Mouse (Mus musculus): Measurements from ENCODE around the gene Itga1. TPM values are rescaled to one million over a fixed set of nuclear protein-coding genes. Genes with fewer than 3 reads are reported as not detected.
A peak's percentile ranks its signal among the peaks of the same experiment; 100 is the strongest.

Gene Itga1
- polyA plus RNA-seq, 1 experiment from 2014 or later, result 8.2 TPM

GRCm38 (mm10) chr13:114974484-114975042 lies 127.2 kb downstream of the Itga1 start:
- Histone ChIP-seq H3K4me1 (ENCODE audit: control insufficient read depth, insufficient read depth, low read length) (no peaks in the 10 kb centered on the region), H3K9me3 (ENCODE audit: control insufficient read depth, low read length) (no peaks in the 10 kb centered on the region), H3K27ac (replicated peaks; ENCODE audit: low read depth, low read length) (no peak overlapping the region), H3K4me2 (ENCODE audit: low read length) (no peak overlapping the region), H3K36me3 (ENCODE audit: control insufficient read depth, insufficient read depth, low read length) (no peaks in the 10 kb centered on the region), H3K4me3 (replicated peaks; ENCODE audit: low read depth, low read length) (no peak overlapping the region), H3K9ac (replicated peaks; ENCODE audit: low read length) (no peak overlapping the region), H3K27me3 (ENCODE audit: control insufficient read depth, insufficient read depth, low read length) (no peaks in the 10 kb centered on the region)
- no peak for DNase-seq
- 74% methylated on average over 6 of the region's 6 CpGs for WGBS
- no peak for ATAC-seq (ENCODE audit: low FRiP score, low TSS enrichment)

- WGBS, result 94% methylated on average over 3 of the region's 3 CpGs
- Histone ChIP-seq H3K4me3 (replicated peaks; ENCODE audit: low read depth, low read length) (no peak overlapping the region), H3K9me3 (ENCODE audit: control insufficient read depth, low read length) (no peaks in the 10 kb centered on the region), H3K27me3 (ENCODE audit: control insufficient read depth, insufficient read depth, low read length) (no peaks in the 10 kb centered on the region), H3K27ac (replicated peaks; ENCODE audit: low read depth, low read length) (no peak overlapping the region), H3K4me2 (ENCODE audit: low read length) (no peak overlapping the region), H3K36me3 (ENCODE audit: control insufficient read depth, insufficient read depth, low read length) (no peaks in the 10 kb centered on the region), H3K9ac (replicated peaks; ENCODE audit: low read length) (no peak overlapping the region), H3K4me1 (ENCODE audit: control insufficient read depth, insufficient read depth, low read length) (no peaks in the 10 kb centered on the region)
- DNase-seq, result no peak
- no peak for ATAC-seq (ENCODE audit: low FRiP score, low TSS enrichment)
Observed at GRCm38 (mm10) chr13:114971905-114972304, 129.9 kb downstream of the Itga1 start.

- no peaks in the 10 kb centered on the region for H3K4me1 ChIP-seq (ENCODE audit: control insufficient read depth, insufficient read depth, low read length)
- H3K27me3 ChIP-seq (ENCODE audit: control insufficient read depth, insufficient read depth, low read length), result no peaks in the 10 kb centered on the region
- ATAC-seq (ENCODE audit: low FRiP score, low TSS enrichment), result peak; percentile 87; the same call in 1 of the 2 replicates
- no peak overlapping the region for H3K4me2 ChIP-seq (ENCODE audit: low read length)
- WGBS, result 45% methylated on average over 2 of the region's 2 CpGs
- no peaks in the 10 kb centered on the region for H3K9me3 ChIP-seq (ENCODE audit: control insufficient read depth, low read length)
- no peaks in the 10 kb centered on the region for H3K36me3 ChIP-seq (ENCODE audit: control insufficient read depth, insufficient read depth, low read length)
- H3K9ac ChIP-seq (replicated peaks; ENCODE audit: low read length), result no peak overlapping the region
- DNase-seq, result peak; percentile 88
- H3K4me3 ChIP-seq (replicated peaks; ENCODE audit: low read depth, low read length), result no peak overlapping the region
- H3K27ac ChIP-seq (replicated peaks; ENCODE audit: low read depth, low read length), result no peak overlapping the region
Observed at GRCm38 (mm10) chr13:114964233-114964632, 137.5 kb downstream of the Itga1 start.

GRCm38 (mm10) chr13:114954516-114954915 lies 147.2 kb downstream of the Itga1 start:
- H3K36me3 ChIP-seq (ENCODE audit: control insufficient read depth, insufficient read depth, low read length), result no peaks in the 10 kb centered on the region
- H3K27me3 ChIP-seq (ENCODE audit: control insufficient read depth, insufficient read depth, low read length), result no peaks in the 10 kb centered on the region
- H3K9me3 ChIP-seq (ENCODE audit: control insufficient read depth, low read length), result no peaks in the 10 kb centered on the region
- no peak for ATAC-seq (ENCODE audit: low FRiP score, low TSS enrichment)
- H3K4me1 ChIP-seq (ENCODE audit: control insufficient read depth, insufficient read depth, low read length), result no peaks in the 10 kb centered on the region
- DNase-seq, result no peak
- H3K27ac ChIP-seq (replicated peaks; ENCODE audit: low read depth, low read length), result no peak overlapping the region
- H3K4me2 ChIP-seq (ENCODE audit: low read length), result no peak overlapping the region
- H3K9ac ChIP-seq (replicated peaks; ENCODE audit: low read length), result no peak overlapping the region
- no peak overlapping the region for H3K4me3 ChIP-seq (replicated peaks; ENCODE audit: low read depth, low read length)

GRCm38 (mm10) chr13:114933541-114933940 lies 168.2 kb downstream of the Itga1 start:
- DNase-seq (no peak), ATAC-seq (ENCODE audit: low FRiP score, low TSS enrichment) (no peak)
- Histone ChIP-seq H3K9ac (replicated peaks; ENCODE audit: low read length) (no peak overlapping the region), H3K36me3 (ENCODE audit: control insufficient read depth, insufficient read depth, low read length) (no peaks in the 10 kb centered on the region), H3K27ac (replicated peaks; ENCODE audit: low read depth, low read length) (no peak overlapping the region), H3K27me3 (ENCODE audit: control insufficient read depth, insufficient read depth, low read length) (peaks cover 33% of the 10 kb centered on the region), H3K4me3 (replicated peaks; ENCODE audit: low read depth, low read length) (no peak overlapping the region), H3K4me1 (ENCODE audit: control insufficient read depth, insufficient read depth, low read length) (peaks cover 5% of the 10 kb centered on the region; the same call in 1 of the 2 replicates), H3K9me3 (ENCODE audit: control insufficient read depth, low read length) (no peaks in the 10 kb centered on the region), H3K4me2 (ENCODE audit: low read length) (no peak overlapping the region)
- WGBS, result 92% methylated on average over 7 of the region's 7 CpGs

- Histone ChIP-seq H3K9ac (replicated peaks; ENCODE audit: low read length) (peak within 1 kb of the TSS; percentile 9; the same call in 1 of the 2 replicates), H3K9me3 (ENCODE audit: control insufficient read depth, low read length) (no peaks in the 10 kb centered on the region), H3K4me1 (ENCODE audit: control insufficient read depth, insufficient read depth, low read length) (peaks cover 5% of the 10 kb centered on the region; the same call in 1 of the 2 replicates), H3K36me3 (ENCODE audit: control insufficient read depth, insufficient read depth, low read length) (no peaks in the 10 kb centered on the region), H3K4me2 (ENCODE audit: low read length) (peak within 1 kb of the TSS; percentile 64), H3K4me3 (replicated peaks; ENCODE audit: low read depth, low read length) (peak within 1 kb of the TSS; percentile 32), H3K27ac (replicated peaks; ENCODE audit: low read depth, low read length) (no peak within 1 kb of the TSS), H3K27me3 (ENCODE audit: control insufficient read depth, insufficient read depth, low read length) (peaks cover 40% of the 10 kb centered on the region)
- DNase-seq, result peak; percentile 75
- ATAC-seq (ENCODE audit: low FRiP score, low TSS enrichment), result 0 out of 2 replicates have a peak, but pooled peaks have one; percentile 33
- 3% methylated on average over 28 of the region's 28 CpGs for WGBS
Observed at GRCm38 (mm10) chr13:114931775-114932294, 169.9 kb downstream of the Itga1 start, which contains the start of gene Itga2. TSS of gene Itga2 (minus strand) at chr13:114932100.

GRCm38 (mm10) chr13:114930996-114931649 lies 170.6 kb downstream of the Itga1 start:
- peak overlapping the region; percentile 32 for H3K4me3 ChIP-seq (replicated peaks; ENCODE audit: low read depth, low read length)
- 0 out of 2 replicates have a peak, but pooled peaks have one; percentile 28 for ATAC-seq (ENCODE audit: low FRiP score, low TSS enrichment)

GRCm38 (mm10) chr13:114924785-114925184 lies 177.0 kb downstream of the Itga1 start:
- no peak overlapping the region for H3K4me2 ChIP-seq (ENCODE audit: low read length)
- peaks cover 4% of the 10 kb centered on the region for H3K9me3 ChIP-seq (ENCODE audit: control insufficient read depth, low read length)
- DNase-seq, result no peak
- no peak overlapping the region for H3K27ac ChIP-seq (replicated peaks; ENCODE audit: low read depth, low read length)
- no peak for ATAC-seq (ENCODE audit: low FRiP score, low TSS enrichment)
- 63% methylated on average over 1 of the region's 1 CpGs for WGBS
- no peak overlapping the region for H3K9ac ChIP-seq (replicated peaks; ENCODE audit: low read length)
- peaks cover 9% of the 10 kb centered on the region; the same call in 1 of the 2 replicates for H3K4me1 ChIP-seq (ENCODE audit: control insufficient read depth, insufficient read depth, low read length)
- H3K36me3 ChIP-seq (ENCODE audit: control insufficient read depth, insufficient read depth, low read length), result no peaks in the 10 kb centered on the region
- H3K27me3 ChIP-seq (ENCODE audit: control insufficient read depth, insufficient read depth, low read length), result peaks cover 18% of the 10 kb centered on the region
- no peak overlapping the region for H3K4me3 ChIP-seq (replicated peaks; ENCODE audit: low read depth, low read length)

More at GRCm38 (mm10) chr13:114930996-114931649, 170.6 kb downstream of the Itga1 start:
- H3K9me3 ChIP-seq (ENCODE audit: control insufficient read depth, low read length), result no peaks in the 10 kb centered on the region
- H3K9ac ChIP-seq (replicated peaks; ENCODE audit: low read length), result peak overlapping the region; percentile 9; the same call in 1 of the 2 replicates
- H3K4me1 ChIP-seq (ENCODE audit: control insufficient read depth, insufficient read depth, low read length), result peaks cover 5% of the 10 kb centered on the region; the same call in 1 of the 2 replicates
- peak; percentile 45 for DNase-seq
- 2% methylated on average over 10 of the region's 10 CpGs for WGBS
- H3K4me2 ChIP-seq (ENCODE audit: low read length), result peak overlapping the region; percentile 64
- peaks cover 40% of the 10 kb centered on the region for H3K27me3 ChIP-seq (ENCODE audit: control insufficient read depth, insufficient read depth, low read length)
- no peak overlapping the region for H3K27ac ChIP-seq (replicated peaks; ENCODE audit: low read depth, low read length)
- no peaks in the 10 kb centered on the region for H3K36me3 ChIP-seq (ENCODE audit: control insufficient read depth, insufficient read depth, low read length)

Data from midbrain, embryonic 14.5 days (tissue).